Mouse (Mus musculus) midbrain, embryonic 11.5 days (tissue): ENCODE measurements at regions not wholly inside any gene's neighbourhood (a gene's known extent, or its start where the extent isn't known, plus 50 kb on each side); places are given as distances from the start of the nearest gene placed in this dataset.
A peak's percentile ranks its signal among the peaks of the same experiment; 100 is the strongest.

Source experiments
- ATAC-seq: fragments of 200-750 bp; cut with Nextera tagmentation; 2 replicates; pipeline ENCODE4 v1.8.0; 2017; ENCODE audit warnings: moderate TSS enrichment, moderate library complexity; ENCODE audit not compliant: low FRiP score
- DNase-seq: peaks from one replicate; pipeline ENCODE4 v3.0.0; 2015; ENCODE audit warnings: low spot score; ENCODE audit errors: missing footprints
- H3K27ac ChIP-seq: fragments of 300-500 bp; sonication (generic); 2 replicates; pipeline ENCODE4 v1.5.1; 2014; ENCODE audit warnings: low read depth, low read length
- H3K27me3 ChIP-seq: fragments of 300-500 bp; sonication (generic); 2 replicates; pipeline ENCODE4 v1.6.1; 2014; ENCODE audit warnings: mild to moderate bottlenecking, low read length, moderate library complexity, mixed read lengths; ENCODE audit not compliant: control insufficient read depth, insufficient read depth
- H3K36me3 ChIP-seq: fragments of 300-500 bp; sonication (generic); 2 replicates; pipeline ENCODE4 v1.6.1; 2014; ENCODE audit warnings: mild to moderate bottlenecking, low read length, moderate library complexity, mixed read lengths; ENCODE audit not compliant: control insufficient read depth, insufficient read depth
- H3K4me1 ChIP-seq: fragments of 300-500 bp; sonication (generic); 2 replicates; pipeline ENCODE4 v1.6.1; 2014; ENCODE audit warnings: low read length; ENCODE audit not compliant: control insufficient read depth, insufficient read depth
- H3K4me2 ChIP-seq: fragments of 300-500 bp; sonication (generic); 2 replicates; pipeline ENCODE4 v1.6.1; 2014; ENCODE audit warnings: mild to moderate bottlenecking, moderate library complexity
- H3K4me3 ChIP-seq: fragments of 300-500 bp; sonication (generic); 2 replicates; pipeline ENCODE4 v1.5.1; 2014; ENCODE audit warnings: low read depth, low read length
- H3K9ac ChIP-seq: fragments of 300-500 bp; sonication (generic); 2 replicates; pipeline ENCODE4 v1.6.1; 2014; ENCODE audit warnings: low read length
- H3K9me3 ChIP-seq: fragments of 300-500 bp; sonication (generic); 2 replicates; pipeline ENCODE4 v1.6.1; 2016; ENCODE audit warnings: low read length; ENCODE audit not compliant: control insufficient read depth
- WGBS: fragments of 180-500 bp; shearing (Covaris S2); extraction: QIAGEN DNeasy Blood & Tissue Kit; methylation state at CpG from one replicate; pipeline ENCODE4 v1.1.7; 2014; 5-methylcytosine and 5-hydroxymethylcytosine counted together

- Histone ChIP-seq H3K27ac (no peak overlapping the region), H3K9ac (peak overlapping the region; percentile 44; the same call in 1 of the 2 replicates)
- peak; percentile 82 for ATAC-seq
Measured at GRCm38 (mm10) chr3:146345308-146345780, 59.1 kb upstream of the Ssx2ip start.

GRCm38 (mm10) chr3:146345946-146346345, 58.5 kb upstream of the Ssx2ip start:
- H3K9ac ChIP-seq, result no peak overlapping the region; the same call in 1 of the 2 replicates
- H3K4me2 ChIP-seq, result no peak overlapping the region
- no peaks in the 10 kb centered on the region for H3K36me3 ChIP-seq
- WGBS, result 80% methylated on average over 4 of the region's 4 CpGs
- no peak overlapping the region for H3K27ac ChIP-seq
- DNase-seq (peak; percentile 81), ATAC-seq (no peak)
- peaks cover 2% of the 10 kb centered on the region; the same call in 1 of the 2 replicates for H3K4me1 ChIP-seq
- no peaks in the 10 kb centered on the region for H3K27me3 ChIP-seq
- no peak overlapping the region for H3K4me3 ChIP-seq
- no peaks in the 10 kb centered on the region for H3K9me3 ChIP-seq

More at GRCm38 (mm10) chr3:146345308-146345780, 59.1 kb upstream of the Ssx2ip start:
- 12% methylated on average over 18 of the region's 18 CpGs for WGBS
- peak overlapping the region; percentile 34 for H3K4me2 ChIP-seq
- peaks cover 2% of the 10 kb centered on the region; the same call in 1 of the 2 replicates for H3K4me1 ChIP-seq
- no peaks in the 10 kb centered on the region for H3K9me3 ChIP-seq
- no peaks in the 10 kb centered on the region for H3K36me3 ChIP-seq
- peak; percentile 98 for DNase-seq
- peak overlapping the region; percentile 9; the same call in 1 of the 2 replicates for H3K4me3 ChIP-seq
- no peaks in the 10 kb centered on the region for H3K27me3 ChIP-seq

- WGBS, result 77% methylated on average over 3 of the region's 3 CpGs
- ATAC-seq, result no peak
- DNase-seq, result peak; percentile 57
- Histone ChIP-seq H3K9me3 (no peaks in the 10 kb centered on the region), H3K9ac (no peak overlapping the region), H3K4me1 (peaks cover 2% of the 10 kb centered on the region; the same call in 1 of the 2 replicates), H3K27me3 (no peaks in the 10 kb centered on the region), H3K4me3 (no peak overlapping the region), H3K27ac (no peak overlapping the region), H3K36me3 (no peaks in the 10 kb centered on the region), H3K4me2 (no peak overlapping the region)
Measured at GRCm38 (mm10) chr3:146347311-146347710, 57.1 kb upstream of the Ssx2ip start.

DNA sequence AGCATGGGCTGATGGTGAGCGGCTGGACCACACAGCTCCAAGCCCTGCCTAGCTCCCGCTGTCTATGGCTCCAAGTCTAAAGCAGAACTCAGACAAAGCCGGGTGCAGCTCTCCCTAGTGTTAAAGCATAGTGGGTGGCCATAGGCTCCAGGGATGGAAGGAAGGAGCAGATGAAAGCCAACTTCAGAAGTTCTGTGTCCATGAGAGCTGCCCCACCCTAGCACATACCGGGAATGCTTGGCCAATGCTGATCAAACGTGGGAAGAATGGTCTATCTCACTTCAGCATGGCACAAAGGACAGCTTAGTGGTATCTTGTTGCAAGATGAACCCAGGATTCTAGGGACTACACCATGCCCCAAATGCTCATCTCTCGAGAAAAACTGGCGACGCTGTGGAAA, 55.5 kb upstream of the Ssx2ip start:
- 86% methylated on average over 8 of the region's 8 CpGs for whole genome bisulfite sequencing
- no peaks in the 10 kb centered on the region for H3K9me3 ChIP-seq
- DNase-seq (peak; percentile 33), ATAC-seq (no peak)
- no peak overlapping the region for H3K9ac ChIP-seq
- H3K27me3 ChIP-seq, result no peaks in the 10 kb centered on the region
- H3K27ac ChIP-seq, result no peak overlapping the region
- peaks cover 2% of the 10 kb centered on the region; the same call in 1 of the 2 replicates for H3K4me1 ChIP-seq
- no peaks in the 10 kb centered on the region for H3K36me3 ChIP-seq
- no peak overlapping the region for H3K4me3 ChIP-seq
- H3K4me2 ChIP-seq, result no peak overlapping the region

DNA sequence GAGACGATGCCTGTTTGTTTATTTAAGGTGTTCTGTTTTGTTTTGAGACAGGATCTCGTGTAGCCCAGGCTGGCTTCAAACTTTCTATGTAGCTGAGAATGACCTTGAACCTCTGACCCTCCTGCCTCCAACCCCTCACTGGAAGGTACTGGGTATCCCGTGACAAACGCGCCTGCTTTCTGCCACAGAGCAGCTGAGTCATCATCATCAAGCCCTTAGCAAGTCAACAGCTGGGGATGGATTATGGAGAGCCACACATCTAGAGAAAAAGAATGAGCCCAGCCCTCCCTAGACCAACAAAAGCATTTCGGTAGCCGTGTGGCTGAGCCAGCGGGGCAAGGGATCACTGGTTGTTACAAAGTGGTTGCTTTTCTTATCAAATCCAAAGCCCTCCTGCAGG, 55.0 kb upstream of the Ssx2ip start:
- H3K36me3 ChIP-seq, result no peaks in the 10 kb centered on the region
- no peaks in the 10 kb centered on the region for H3K9me3 ChIP-seq
- no peak overlapping the region for H3K4me2 ChIP-seq
- H3K4me1 ChIP-seq, result peaks cover 2% of the 10 kb centered on the region; the same call in 1 of the 2 replicates
- H3K27ac ChIP-seq, result no peak overlapping the region
- H3K27me3 ChIP-seq, result no peaks in the 10 kb centered on the region
- 84% methylated on average over 8 of the region's 8 CpGs for WGBS
- ATAC-seq (no peak), DNase-seq (no peak)
- H3K4me3 ChIP-seq, result no peak overlapping the region
- no peak overlapping the region for H3K9ac ChIP-seq

GRCm38 (mm10) chr3:146350126-146350525, 54.3 kb upstream of the Ssx2ip start:
- DNase-seq (peak; percentile 60), ATAC-seq (no peak)
- Histone ChIP-seq H3K9me3 (no peaks in the 10 kb centered on the region), H3K27me3 (no peaks in the 10 kb centered on the region), H3K4me2 (no peak overlapping the region), H3K9ac (no peak overlapping the region), H3K36me3 (no peaks in the 10 kb centered on the region), H3K4me3 (no peak overlapping the region), H3K27ac (no peak overlapping the region), H3K4me1 (peaks cover 2% of the 10 kb centered on the region; the same call in 1 of the 2 replicates)
- WGBS, result 94% methylated on average over 9 of the region's 9 CpGs

DNA sequence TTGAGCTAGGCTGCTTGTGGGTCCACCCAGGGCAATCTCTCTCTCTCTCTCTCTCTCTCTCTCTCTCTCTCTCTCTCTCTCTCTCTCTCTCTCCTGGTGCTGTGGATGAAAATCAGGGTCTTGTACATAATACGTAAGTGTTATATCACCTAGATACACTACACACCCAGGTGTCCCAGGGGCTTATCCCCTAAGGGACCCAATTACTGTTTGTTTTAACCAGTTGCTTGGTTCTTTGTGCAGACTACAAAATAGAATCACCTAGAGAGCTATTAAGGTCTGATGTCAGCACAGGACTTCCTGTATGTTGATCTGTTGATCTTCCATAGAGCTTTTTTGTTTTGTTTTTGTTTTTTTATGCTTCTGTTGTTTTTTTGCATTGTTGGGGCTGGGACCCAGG, 53.0 kb upstream of the Ssx2ip start:
- DNase-seq (no peak), ATAC-seq (no peak)
- 100% methylated on average over 1 of the region's 1 CpGs for WGBS
- H3K36me3 ChIP-seq, result no peaks in the 10 kb centered on the region
- no peaks in the 10 kb centered on the region for H3K4me1 ChIP-seq
- no peak overlapping the region for H3K4me3 ChIP-seq
- no peak overlapping the region for H3K9ac ChIP-seq
- H3K27me3 ChIP-seq, result no peaks in the 10 kb centered on the region
- no peaks in the 10 kb centered on the region for H3K9me3 ChIP-seq
- H3K27ac ChIP-seq, result no peak overlapping the region
- H3K4me2 ChIP-seq, result no peak overlapping the region

DNA sequence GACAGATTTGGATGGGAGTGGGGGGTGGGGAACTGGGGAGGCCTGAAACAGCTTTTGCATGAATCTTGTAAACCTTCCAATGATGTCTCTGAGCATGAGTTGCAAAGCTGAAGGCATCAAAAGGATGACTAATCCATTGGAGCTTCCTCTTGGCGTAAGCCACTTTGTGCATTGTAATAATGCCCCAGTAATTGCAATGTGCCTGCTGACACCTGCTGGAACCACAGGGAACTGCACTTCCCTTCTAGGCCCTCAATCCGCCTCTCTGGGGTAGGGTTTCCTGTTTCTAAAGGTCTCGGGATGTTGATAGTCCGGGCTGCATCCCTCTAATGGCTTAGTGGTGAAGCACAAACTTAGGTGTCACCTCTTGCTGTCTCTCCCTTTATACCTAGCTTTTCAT, 52.3 kb upstream of the Ssx2ip start:
- Histone ChIP-seq H3K4me2 (no peak overlapping the region), H3K4me3 (no peak overlapping the region), H3K9me3 (no peaks in the 10 kb centered on the region), H3K9ac (no peak overlapping the region), H3K4me1 (no peaks in the 10 kb centered on the region), H3K36me3 (no peaks in the 10 kb centered on the region), H3K27me3 (no peaks in the 10 kb centered on the region), H3K27ac (no peak overlapping the region)
- peak; percentile 79 for DNase-seq
- WGBS, result 89% methylated on average over 4 of the region's 4 CpGs
- no peak for ATAC-seq

DNA sequence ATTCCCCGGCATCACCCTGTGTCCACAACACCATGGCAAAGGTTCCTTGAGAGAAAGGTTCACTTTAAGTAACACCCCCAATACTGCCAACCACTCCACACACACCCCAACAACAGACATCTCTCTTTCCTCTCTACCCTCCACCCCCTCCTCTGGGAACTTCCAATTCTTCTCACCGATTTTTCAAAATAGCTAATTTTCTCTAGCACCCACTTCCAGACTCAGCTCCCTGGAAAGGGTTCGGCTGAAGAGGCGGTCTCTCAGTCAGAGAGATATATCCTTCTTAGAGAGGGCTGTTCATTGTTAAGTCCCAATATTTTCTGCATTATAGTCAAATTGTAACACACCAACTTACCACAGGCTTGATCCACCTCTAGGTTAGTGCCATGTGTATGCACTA, 50.5 kb upstream of the Ssx2ip start:
- H3K36me3 ChIP-seq, result no peaks in the 10 kb centered on the region
- H3K4me2 ChIP-seq, result no peak overlapping the region
- WGBS, result 97% methylated on average over 4 of the region's 4 CpGs
- no peak overlapping the region for H3K4me3 ChIP-seq
- no peak overlapping the region for H3K9ac ChIP-seq
- ATAC-seq, result no peak
- no peaks in the 10 kb centered on the region for H3K27me3 ChIP-seq
- H3K4me1 ChIP-seq, result no peaks in the 10 kb centered on the region
- H3K27ac ChIP-seq, result no peak overlapping the region
- peak; percentile 10 for DNase-seq
- H3K9me3 ChIP-seq, result no peaks in the 10 kb centered on the region
